Mouse (Mus musculus) CH12.LX (cell line): ENCODE results near the gene Tex29. TPM values are rescaled to one million over a fixed set of nuclear protein-coding genes. Genes with fewer than 3 reads are reported as not detected.

ENCODE experiments used
- polyA plus RNA-seq: library from polyadenylated mRNA; unstranded; fragments of >175 nt; gene quantifications from 2 replicates; pipeline ENCODE4 v1.2.1, GENCODE M21; 2012; ENCODE audit warnings: low read depth; ENCODE audit not compliant: insufficient read length
- total RNA-seq, 2 experiments: library from RNA; depleted of rRNA; stranded (reverse); fragments of 300-350 nt in 1 of 2; fragments of >200 nt in 1 of 2; gene quantifications; 2 replicates each; pipeline ENCODE4 v1.2.3; 2012 to 2014

The Tex29 gene
- total and polyA plus RNA-seq, 3 experiments = not detected

Other genes starting within 250 kb of the Tex29 start
- gene Ankrd10, start 204.7 kb upstream of the Tex29 start, total RNA-seq (2012; rRNA removed) = 39.0 and 50.4 TPM in 2 replicates
- gene Ankrd10, start 204.7 kb upstream of the Tex29 start, total RNA-seq (2014; rRNA removed) = 46.9 and 59.5 TPM in 2 replicates
- gene Ankrd10, start 204.7 kb upstream of the Tex29 start, polyA plus RNA-seq = 32.8 and 36.9 TPM in 2 replicates
- not detected in 2 replicates for gene 1700016D06Rik, start 139.4 kb upstream of the Tex29 start, total RNA-seq (2012; rRNA removed)
- not detected in 2 replicates for gene 1700016D06Rik, start 139.4 kb upstream of the Tex29 start, total RNA-seq (2014; rRNA removed)
- gene 1700016D06Rik, start 139.4 kb upstream of the Tex29 start, polyA plus RNA-seq = not detected in 2 replicates
- 17.0 and 18.6 TPM in 2 replicates for gene Arhgef7, start 112.8 kb upstream of the Tex29 start, total RNA-seq (2012; rRNA removed)
- gene Arhgef7, start 112.8 kb upstream of the Tex29 start, total RNA-seq (2014; rRNA removed) = 8.0 and 8.5 TPM in 2 replicates
- gene Arhgef7, start 112.8 kb upstream of the Tex29 start, polyA plus RNA-seq = 23.9 and 28.7 TPM in 2 replicates